Mouse (Mus musculus): ENCODE measurements around the gene Arg1.

DNA sequence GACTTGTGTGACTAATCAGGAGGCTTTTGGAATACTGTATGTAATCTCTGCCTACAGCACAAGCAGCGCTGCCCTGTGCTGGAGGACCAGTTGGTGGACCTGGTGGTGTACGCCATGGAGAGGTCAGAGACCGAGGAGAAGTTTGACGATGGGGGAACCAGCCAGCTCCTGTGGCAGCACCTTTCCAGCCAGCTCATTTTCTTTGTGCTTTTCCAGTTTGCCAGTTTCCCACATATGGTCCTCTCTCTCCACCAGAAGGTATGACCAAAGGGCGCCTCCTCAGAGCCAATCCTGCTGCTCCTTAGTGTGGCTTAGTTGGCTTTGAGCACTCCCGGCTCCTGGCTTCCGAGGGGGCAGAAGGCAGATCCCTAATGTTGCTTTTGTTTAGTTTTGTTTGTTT, 38.9 kb downstream of the Arg1 start:
- no peak for TF ChIP-seq CTCF (IDR thresholded peaks at IDR 0.05; ENCODE audit: insufficient read depth, low read depth, low read length)
- TF ChIP-seq POLR2A (IDR thresholded peaks at IDR 0.05; ENCODE audit: insufficient read depth, low read depth, low read length) = no peak

All from olfactory bulb, adult 2 months (tissue).